Mouse (Mus musculus): Measurements from ENCODE around the gene Hsp90b1. TPM values are rescaled to one million over a fixed set of nuclear protein-coding genes. Genes with fewer than 3 reads are reported as not detected.
A peak's percentile ranks its signal among the peaks of the same experiment; 100 is the strongest.

The Hsp90b1 gene
- 160 and 197 TPM in 2 replicates for polyA plus RNA-seq (2012; ENCODE audit: insufficient read depth, insufficient read length, missing spikeins)

- H3K27ac ChIP-seq (replicated peaks; ENCODE audit: low read depth, low read length), result peak within 1 kb of the TSS; percentile 97
- H3K4me3 ChIP-seq (ENCODE audit: insufficient read depth, low read depth, low read length), result peak within 1 kb of the TSS; percentile 88
- H3K4me1 ChIP-seq (ENCODE audit: control insufficient read depth, insufficient read depth, insufficient read length, low read length), result no peaks in the 10 kb centered on the region
Measured at GRCm38 (mm10) chr10:86705318-86705921, at the start of gene Hsp90b1, which contains the start of gene Ttc41. Gene Hsp90b1, minus strand, starts transcription at chr10:86705509. Gene Ttc41, plus strand, starts transcription at chr10:86705811.

DNA sequence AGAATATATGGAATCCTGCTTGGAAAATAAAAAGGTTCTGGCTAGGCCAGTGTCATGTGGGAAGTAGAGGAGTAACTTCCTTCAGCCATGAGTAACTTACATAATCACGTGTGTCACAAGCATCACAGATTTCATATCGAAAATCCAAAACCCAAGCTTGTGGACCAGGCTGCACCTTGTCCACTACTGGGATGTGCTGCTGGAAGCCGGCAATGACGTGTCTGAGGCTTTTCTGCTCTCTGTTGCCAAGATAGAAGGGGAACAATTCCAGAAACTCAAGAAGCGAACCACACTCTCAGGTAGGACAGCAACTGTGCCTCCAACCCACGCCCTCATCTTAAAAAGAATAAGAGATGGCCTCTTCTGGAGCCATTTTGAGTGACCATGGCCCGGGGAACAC is 39.0 kb upstream of the Hsp90b1 start:
- Histone ChIP-seq H3K4me3 (ENCODE audit: insufficient read depth, low read depth, low read length) (no peak overlapping the region), H3K27ac (replicated peaks; ENCODE audit: low read depth, low read length) (no peak overlapping the region), H3K4me1 (ENCODE audit: control insufficient read depth, insufficient read depth, insufficient read length, low read length) (no peaks in the 10 kb centered on the region)

- Histone ChIP-seq H3K27ac (replicated peaks; ENCODE audit: low read depth, low read length) (no peak overlapping the region), H3K4me1 (ENCODE audit: control insufficient read depth, insufficient read depth, insufficient read length, low read length) (no peaks in the 10 kb centered on the region), H3K4me3 (ENCODE audit: insufficient read depth, low read depth, low read length) (no peak overlapping the region)
Measured at GRCm38 (mm10) chr10:86742918-86743317, 37.6 kb upstream of the Hsp90b1 start.

GRCm38 (mm10) chr10:86735036-86735435 is 29.7 kb upstream of the Hsp90b1 start:
- Histone ChIP-seq H3K4me1 (ENCODE audit: control insufficient read depth, insufficient read depth, insufficient read length, low read length) (no peaks in the 10 kb centered on the region), H3K27ac (replicated peaks; ENCODE audit: low read depth, low read length) (no peak overlapping the region), H3K4me3 (ENCODE audit: insufficient read depth, low read depth, low read length) (no peak overlapping the region)

- peaks cover 2% of the 10 kb centered on the region; the same call in 1 of the 2 replicates for H3K4me1 ChIP-seq (ENCODE audit: control insufficient read depth, insufficient read depth, insufficient read length, low read length)
- H3K27ac ChIP-seq (replicated peaks; ENCODE audit: low read depth, low read length), result no peak overlapping the region
- H3K4me3 ChIP-seq (ENCODE audit: insufficient read depth, low read depth, low read length), result no peak overlapping the region
Measured at GRCm38 (mm10) chr10:86731500-86731863, 26.2 kb upstream of the Hsp90b1 start.

DNA sequence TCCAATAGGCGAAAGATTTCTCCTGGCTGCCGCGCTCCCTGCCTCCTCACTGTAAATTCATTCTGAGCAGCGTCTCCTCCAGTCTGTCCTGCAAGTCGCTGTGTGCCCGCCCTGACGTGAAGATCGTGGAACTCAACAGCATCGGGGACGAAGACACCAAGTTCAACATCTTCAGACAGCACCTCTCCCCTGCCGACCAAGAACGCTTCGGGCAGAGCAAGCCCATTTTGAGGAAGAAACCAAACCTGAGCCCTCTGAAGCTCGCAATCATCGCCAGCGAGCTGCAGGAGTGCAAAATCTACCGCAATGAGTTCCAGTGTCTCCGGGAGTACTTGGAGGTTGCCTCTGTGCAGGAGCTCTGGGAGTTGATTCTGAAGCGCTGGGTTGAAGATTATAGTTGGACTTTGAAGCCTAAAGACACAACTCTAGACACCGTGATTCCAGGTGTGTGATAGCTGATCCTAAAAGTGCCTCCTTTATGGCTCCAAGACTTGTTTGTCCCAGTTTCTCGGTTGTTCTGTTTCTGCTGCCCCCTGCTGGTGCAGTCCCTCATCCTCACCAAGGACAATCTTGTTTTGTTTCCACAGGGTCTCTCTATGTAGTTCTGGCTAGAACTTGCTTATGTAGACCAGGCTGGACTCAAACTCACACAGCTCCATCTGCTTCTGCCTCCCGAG is 25.7 kb upstream of the Hsp90b1 start:
- Histone ChIP-seq H3K27ac (replicated peaks; ENCODE audit: low read depth, low read length) (no peak overlapping the region), H3K4me3 (ENCODE audit: insufficient read depth, low read depth, low read length) (peak overlapping the region; percentile 58), H3K4me1 (ENCODE audit: control insufficient read depth, insufficient read depth, insufficient read length, low read length) (peaks cover 2% of the 10 kb centered on the region; the same call in 1 of the 2 replicates)

GRCm38 (mm10) chr10:86728176-86728575 is 22.9 kb upstream of the Hsp90b1 start:
- peaks cover 2% of the 10 kb centered on the region; the same call in 1 of the 2 replicates for H3K4me1 ChIP-seq (ENCODE audit: control insufficient read depth, insufficient read depth, insufficient read length, low read length)

GRCm38 (mm10) chr10:86727548-86727980 is 22.3 kb upstream of the Hsp90b1 start:
- Histone ChIP-seq H3K4me3 (ENCODE audit: insufficient read depth, low read depth, low read length) (peak overlapping the region; percentile 39), H3K27ac (replicated peaks; ENCODE audit: low read depth, low read length) (peak overlapping the region; percentile 26; the same call in 1 of the 2 replicates)

More at GRCm38 (mm10) chr10:86728176-86728575, 22.9 kb upstream of the Hsp90b1 start:
- Histone ChIP-seq H3K27ac (replicated peaks; ENCODE audit: low read depth, low read length) (no peak overlapping the region), H3K4me3 (ENCODE audit: insufficient read depth, low read depth, low read length) (no peak overlapping the region)

GRCm38 (mm10) chr10:86712156-86712555 is 6.8 kb upstream of the Hsp90b1 start:
- Histone ChIP-seq H3K4me3 (ENCODE audit: insufficient read depth, low read depth, low read length) (no peak overlapping the region), H3K27ac (replicated peaks; ENCODE audit: low read depth, low read length) (no peak overlapping the region), H3K4me1 (ENCODE audit: control insufficient read depth, insufficient read depth, insufficient read length, low read length) (no peaks in the 10 kb centered on the region)

More at GRCm38 (mm10) chr10:86727548-86727980, 22.3 kb upstream of the Hsp90b1 start:
- peaks cover 2% of the 10 kb centered on the region; the same call in 1 of the 2 replicates for H3K4me1 ChIP-seq (ENCODE audit: control insufficient read depth, insufficient read depth, insufficient read length, low read length)

- Histone ChIP-seq H3K4me3 (ENCODE audit: insufficient read depth, low read depth, low read length) (no peak overlapping the region), H3K4me1 (ENCODE audit: control insufficient read depth, insufficient read depth, insufficient read length, low read length) (no peaks in the 10 kb centered on the region), H3K27ac (replicated peaks; ENCODE audit: low read depth, low read length) (no peak overlapping the region)
Measured at GRCm38 (mm10) chr10:86707134-86707533, 1.8 kb upstream of the Hsp90b1 start.

DNA sequence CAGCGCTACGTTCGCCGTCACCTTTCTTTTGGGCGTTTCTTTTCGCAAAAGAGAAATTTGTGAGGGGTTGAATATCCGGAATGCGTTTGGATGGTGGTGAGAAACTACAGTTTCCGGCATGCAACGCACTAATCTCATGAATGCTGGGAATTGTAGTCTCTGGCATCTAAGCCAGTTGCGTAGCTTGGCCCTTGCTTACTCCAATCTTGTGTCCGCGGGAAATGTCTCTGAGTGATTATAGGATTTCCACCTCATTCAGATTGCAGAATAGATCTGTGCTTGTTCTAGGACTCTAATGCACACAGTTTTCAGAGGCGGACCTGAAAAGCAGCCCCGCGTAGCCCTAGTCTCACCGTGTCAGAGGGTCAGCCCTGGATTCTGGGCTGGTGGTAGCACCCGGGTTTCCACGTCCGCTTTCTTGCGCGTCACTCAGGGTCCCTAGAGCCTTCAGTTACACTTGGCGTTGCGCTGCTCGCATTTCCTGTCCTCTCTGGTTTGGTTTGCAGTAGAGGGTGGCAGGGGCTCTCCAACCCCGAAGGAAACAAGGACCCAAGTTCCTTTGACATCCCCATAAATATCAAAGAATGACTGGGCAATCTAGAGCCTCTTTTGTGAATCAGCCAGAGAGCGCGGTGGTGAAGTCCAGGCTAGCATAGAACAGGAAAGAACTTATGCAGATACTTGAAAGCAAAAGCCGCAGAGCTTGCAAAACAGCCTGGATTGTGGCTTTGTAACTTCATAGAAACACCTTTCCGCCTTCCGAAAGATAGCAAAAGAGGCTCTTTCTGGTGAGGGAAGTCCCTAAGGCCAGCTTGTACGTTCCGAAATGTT is 828 bp upstream of the Hsp90b1 start:
- Histone ChIP-seq H3K4me3 (ENCODE audit: insufficient read depth, low read depth, low read length) (peak overlapping the region; percentile 72), H3K27ac (replicated peaks; ENCODE audit: low read depth, low read length) (peak overlapping the region; percentile 97), H3K4me1 (ENCODE audit: control insufficient read depth, insufficient read depth, insufficient read length, low read length) (no peaks in the 10 kb centered on the region)

- Histone ChIP-seq H3K4me3 (ENCODE audit: insufficient read depth, low read depth, low read length) (peak overlapping the region; percentile 88), H3K27ac (replicated peaks; ENCODE audit: low read depth, low read length) (peak overlapping the region; percentile 92), H3K4me1 (ENCODE audit: control insufficient read depth, insufficient read depth, insufficient read length, low read length) (no peaks in the 10 kb centered on the region)
Measured at GRCm38 (mm10) chr10:86704589-86705191, 619 bp downstream of the Hsp90b1 start.

GRCm38 (mm10) chr10:86704141-86704540 is 1.2 kb downstream of the Hsp90b1 start:
- Histone ChIP-seq H3K27ac (replicated peaks; ENCODE audit: low read depth, low read length) (peak overlapping the region; percentile 92; the same call in 1 of the 2 replicates), H3K4me3 (ENCODE audit: insufficient read depth, low read depth, low read length) (peak overlapping the region; percentile 88), H3K4me1 (ENCODE audit: control insufficient read depth, insufficient read depth, insufficient read length, low read length) (no peaks in the 10 kb centered on the region)

DNA sequence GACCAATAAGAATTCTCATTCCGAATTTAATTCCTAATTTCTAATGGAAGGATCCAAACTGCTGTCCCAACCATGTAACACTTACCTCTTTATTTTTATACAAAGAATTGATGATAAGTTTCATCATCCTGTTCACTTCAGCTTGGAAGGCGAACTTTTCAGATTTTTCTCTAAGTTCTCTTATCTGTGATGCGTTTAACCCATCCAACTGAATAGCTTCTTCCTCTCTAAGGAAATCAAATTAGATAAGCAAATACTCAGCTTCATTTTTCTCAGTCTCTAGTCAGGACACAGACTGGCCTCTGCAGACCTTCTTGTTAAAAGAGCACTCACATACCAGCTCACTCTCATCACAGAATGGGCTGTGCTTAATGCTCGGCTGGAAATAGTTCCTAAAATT is 1.9 kb downstream of the Hsp90b1 start:
- no peak overlapping the region for H3K4me3 ChIP-seq (ENCODE audit: insufficient read depth, low read depth, low read length)
- H3K27ac ChIP-seq (replicated peaks; ENCODE audit: low read depth, low read length), result no peak overlapping the region
- H3K4me1 ChIP-seq (ENCODE audit: control insufficient read depth, insufficient read depth, insufficient read length, low read length), result no peaks in the 10 kb centered on the region
